Mouse (Mus musculus): ENCODE measurements at regions not wholly inside any gene's neighbourhood (a gene's known extent, or its start where the extent isn't known, plus 50 kb on each side); places are given as distances from the start of the nearest gene placed in this dataset.

DNA sequence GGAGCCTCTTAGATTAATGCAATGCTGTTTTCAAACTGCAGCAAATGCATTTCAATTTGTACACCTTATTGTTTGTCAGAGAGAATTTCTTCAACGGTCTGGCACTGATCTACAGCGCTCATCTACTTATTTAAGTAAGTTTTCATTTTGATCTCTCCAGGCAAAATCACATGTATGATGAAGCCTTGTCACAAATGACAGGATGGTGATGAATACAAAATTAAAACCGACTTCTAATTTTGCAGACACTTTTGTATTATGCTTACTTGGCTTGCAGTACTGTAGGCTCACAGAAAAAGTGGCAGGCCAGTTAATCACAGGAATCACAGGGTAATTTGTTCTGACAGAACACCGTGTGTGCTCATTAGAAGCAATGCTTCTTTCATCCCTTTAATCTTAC, 406.4 kb downstream of the Gria2 start:
- H3K27ac ChIP-seq (ENCODE audit: low read depth, low read length), result no peak overlapping the region
- H3K4me1 ChIP-seq (ENCODE audit: control insufficient read depth, insufficient read depth, low read length), result no peaks in the 10 kb centered on the region
- no peaks in the 10 kb centered on the region for H3K9me3 ChIP-seq (replicated peaks; ENCODE audit: control insufficient read depth, low read length)
- no peak for ATAC-seq (replicated peaks; ENCODE audit: insufficient number of reproducible peaks, low FRiP score, low TSS enrichment)
- no peaks in the 10 kb centered on the region for H3K27me3 ChIP-seq (ENCODE audit: control insufficient read depth, insufficient read depth, low read length)
- H3K4me3 ChIP-seq (ENCODE audit: low read depth, low read length), result no peak overlapping the region
- 70% methylated on average over 4 of the region's 4 CpGs for WGBS (ENCODE audit: insufficient replicate concordance)
- no peak overlapping the region for H3K4me2 ChIP-seq
- H3K36me3 ChIP-seq (ENCODE audit: control insufficient read depth, insufficient read depth, low read length), result no peaks in the 10 kb centered on the region
- H3K9ac ChIP-seq (ENCODE audit: low read depth, low read length), result no peak overlapping the region

- 83% methylated on average over 3 of the region's 3 CpGs for WGBS (ENCODE audit: insufficient replicate concordance)
- no peak for ATAC-seq (replicated peaks; ENCODE audit: insufficient number of reproducible peaks, low FRiP score, low TSS enrichment)
- Histone ChIP-seq H3K4me3 (ENCODE audit: low read depth, low read length) (no peak overlapping the region), H3K36me3 (ENCODE audit: control insufficient read depth, insufficient read depth, low read length) (no peaks in the 10 kb centered on the region), H3K9me3 (replicated peaks; ENCODE audit: control insufficient read depth, low read length) (no peaks in the 10 kb centered on the region), H3K9ac (ENCODE audit: low read depth, low read length) (no peak overlapping the region), H3K27ac (ENCODE audit: low read depth, low read length) (no peak overlapping the region), H3K27me3 (ENCODE audit: control insufficient read depth, insufficient read depth, low read length) (no peaks in the 10 kb centered on the region), H3K4me1 (ENCODE audit: control insufficient read depth, insufficient read depth, low read length) (no peaks in the 10 kb centered on the region), H3K4me2 (no peak overlapping the region)
Observed at GRCm38 (mm10) chr3:80420453-80420852, 382.2 kb downstream of the Gria2 start.

- H3K9me3 ChIP-seq (replicated peaks; ENCODE audit: control insufficient read depth, low read length), result no peaks in the 10 kb centered on the region
- H3K27me3 ChIP-seq (ENCODE audit: control insufficient read depth, insufficient read depth, low read length), result no peaks in the 10 kb centered on the region
- no peak overlapping the region for H3K27ac ChIP-seq (ENCODE audit: low read depth, low read length)
- ATAC-seq (replicated peaks; ENCODE audit: insufficient number of reproducible peaks, low FRiP score, low TSS enrichment), result no peak
- no peak overlapping the region for H3K9ac ChIP-seq (ENCODE audit: low read depth, low read length)
- no peak overlapping the region for H3K4me2 ChIP-seq
- no peak overlapping the region for H3K4me3 ChIP-seq (ENCODE audit: low read depth, low read length)
- WGBS (ENCODE audit: insufficient replicate concordance), result 90% methylated on average over 3 of the region's 3 CpGs
- H3K36me3 ChIP-seq (ENCODE audit: control insufficient read depth, insufficient read depth, low read length), result no peaks in the 10 kb centered on the region
- H3K4me1 ChIP-seq (ENCODE audit: control insufficient read depth, insufficient read depth, low read length), result no peaks in the 10 kb centered on the region
Observed at GRCm38 (mm10) chr3:80421461-80421860, 381.2 kb downstream of the Gria2 start.

DNA sequence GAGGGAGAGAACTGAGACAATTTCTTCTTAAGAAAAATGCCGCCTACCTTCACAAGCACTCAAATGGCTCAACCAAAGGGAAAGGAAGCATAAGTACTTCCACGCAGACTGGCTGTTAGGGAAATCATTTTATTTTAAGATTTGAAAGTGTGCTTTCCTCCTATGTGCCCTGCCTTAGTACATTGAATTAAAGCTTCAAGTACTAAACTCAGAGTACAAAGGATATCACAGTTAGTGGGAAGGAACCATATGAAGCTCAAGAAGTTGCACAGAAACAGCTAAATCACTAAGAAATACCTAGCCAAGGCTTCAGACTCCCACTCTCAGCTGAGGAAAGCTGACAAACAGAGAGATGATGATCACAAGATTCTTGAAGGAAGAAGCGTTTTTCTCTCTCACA, 380.5 kb downstream of the Gria2 start:
- H3K4me2 ChIP-seq, result no peak overlapping the region
- H3K27ac ChIP-seq (ENCODE audit: low read depth, low read length), result no peak overlapping the region
- H3K9me3 ChIP-seq (replicated peaks; ENCODE audit: control insufficient read depth, low read length), result no peaks in the 10 kb centered on the region
- no peak overlapping the region for H3K9ac ChIP-seq (ENCODE audit: low read depth, low read length)
- 72% methylated on average over 3 of the region's 3 CpGs for WGBS (ENCODE audit: insufficient replicate concordance)
- no peaks in the 10 kb centered on the region for H3K27me3 ChIP-seq (ENCODE audit: control insufficient read depth, insufficient read depth, low read length)
- H3K4me3 ChIP-seq (ENCODE audit: low read depth, low read length), result no peak overlapping the region
- no peaks in the 10 kb centered on the region for H3K4me1 ChIP-seq (ENCODE audit: control insufficient read depth, insufficient read depth, low read length)
- ATAC-seq (replicated peaks; ENCODE audit: insufficient number of reproducible peaks, low FRiP score, low TSS enrichment), result no peak
- no peaks in the 10 kb centered on the region for H3K36me3 ChIP-seq (ENCODE audit: control insufficient read depth, insufficient read depth, low read length)

GRCm38 (mm10) chr3:80422646-80423045, 380.0 kb downstream of the Gria2 start:
- H3K27ac ChIP-seq (ENCODE audit: low read depth, low read length), result no peak overlapping the region
- H3K36me3 ChIP-seq (ENCODE audit: control insufficient read depth, insufficient read depth, low read length), result no peaks in the 10 kb centered on the region
- 79% methylated on average over 4 of the region's 4 CpGs for WGBS (ENCODE audit: insufficient replicate concordance)
- H3K9ac ChIP-seq (ENCODE audit: low read depth, low read length), result no peak overlapping the region
- no peak overlapping the region for H3K4me3 ChIP-seq (ENCODE audit: low read depth, low read length)
- H3K4me2 ChIP-seq, result no peak overlapping the region
- ATAC-seq (replicated peaks; ENCODE audit: insufficient number of reproducible peaks, low FRiP score, low TSS enrichment), result no peak
- H3K27me3 ChIP-seq (ENCODE audit: control insufficient read depth, insufficient read depth, low read length), result no peaks in the 10 kb centered on the region
- H3K4me1 ChIP-seq (ENCODE audit: control insufficient read depth, insufficient read depth, low read length), result no peaks in the 10 kb centered on the region
- H3K9me3 ChIP-seq (replicated peaks; ENCODE audit: control insufficient read depth, low read length), result no peaks in the 10 kb centered on the region

Data from heart, embryonic 11.5 days (tissue).